Mouse (Mus musculus): ENCODE results near the gene Ryk. TPM values are rescaled to one million over a fixed set of nuclear protein-coding genes. Genes with fewer than 3 reads are reported as not detected.

Gene Ryk
- polyA plus RNA-seq, 1 experiment from 2014 or later, result 26.3 TPM

- WGBS, result 90% methylated on average over 7 of the region's 7 CpGs
- H3K9me3 ChIP-seq, result no peaks in the 10 kb centered on the region
- H3K4me1 ChIP-seq (replicated peaks), result peaks cover 34% of the 10 kb centered on the region
- no peak overlapping the region for H3K9ac ChIP-seq (replicated peaks)
- peaks cover 60% of the 10 kb centered on the region for H3K36me3 ChIP-seq
- H3K4me3 ChIP-seq (replicated peaks), result no peak overlapping the region
- H3K27me3 ChIP-seq, result no peaks in the 10 kb centered on the region
- H3K4me2 ChIP-seq, result no peak overlapping the region
- no peak overlapping the region for H3K27ac ChIP-seq
- no peak for ATAC-seq (ENCODE audit: insufficient number of reproducible peaks, insufficient read depth, low FRiP score, low TSS enrichment, low read depth)
Measured at GRCm38 (mm10) chr9:102868451-102868850, 33.7 kb downstream of the Ryk start.

DNA sequence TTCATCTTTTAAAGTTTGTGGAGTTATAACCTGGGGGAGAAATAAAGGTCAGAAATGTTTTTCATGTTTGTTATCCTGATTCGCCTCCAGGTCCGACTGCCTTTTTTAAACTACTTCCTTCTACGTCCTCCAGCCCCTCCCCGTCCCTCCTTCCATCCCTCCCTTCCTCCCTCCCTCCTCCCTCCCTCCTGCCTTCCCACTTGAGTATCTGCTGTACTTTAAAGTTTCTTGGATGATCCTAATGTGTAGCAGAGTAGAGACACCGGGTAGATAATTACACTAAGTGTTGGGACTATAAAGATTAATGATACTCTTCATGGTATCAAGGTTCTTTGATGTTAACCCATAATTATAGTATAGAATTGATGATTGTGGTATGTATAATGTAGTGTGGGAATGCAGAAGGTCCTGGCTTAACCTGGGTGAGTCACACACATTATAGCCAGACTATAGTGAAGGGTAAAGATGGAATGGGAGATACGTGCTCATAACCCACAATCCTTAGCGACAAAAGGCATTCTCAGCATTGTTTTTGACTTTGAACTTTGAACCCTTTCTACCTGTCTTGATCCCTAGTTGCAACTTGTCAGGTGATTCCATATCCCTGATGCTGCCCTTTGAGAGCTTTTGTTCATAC lies 41.5 kb downstream of the Ryk start:
- H3K4me3 ChIP-seq (replicated peaks), result no peak overlapping the region
- H3K27ac ChIP-seq, result no peak overlapping the region
- no peaks in the 10 kb centered on the region for H3K4me1 ChIP-seq (replicated peaks)
- H3K9ac ChIP-seq (replicated peaks), result no peak overlapping the region
- no peaks in the 10 kb centered on the region for H3K9me3 ChIP-seq
- H3K27me3 ChIP-seq, result no peaks in the 10 kb centered on the region
- 82% methylated on average over 7 of the region's 7 CpGs for WGBS
- peaks cover 86% of the 10 kb centered on the region for H3K36me3 ChIP-seq
- no peak for ATAC-seq (ENCODE audit: insufficient number of reproducible peaks, insufficient read depth, low FRiP score, low TSS enrichment, low read depth)
- H3K4me2 ChIP-seq, result no peak overlapping the region

- WGBS, result 82% methylated on average over 9 of the region's 9 CpGs
- no peak for ATAC-seq (ENCODE audit: insufficient number of reproducible peaks, insufficient read depth, low FRiP score, low TSS enrichment, low read depth)
- Histone ChIP-seq H3K27ac (no peak overlapping the region), H3K27me3 (no peaks in the 10 kb centered on the region), H3K9ac (replicated peaks) (no peak overlapping the region), H3K36me3 (peaks cover 78% of the 10 kb centered on the region), H3K4me3 (replicated peaks) (no peak overlapping the region), H3K4me1 (replicated peaks) (no peaks in the 10 kb centered on the region), H3K9me3 (no peaks in the 10 kb centered on the region), H3K4me2 (no peak overlapping the region)
Measured at GRCm38 (mm10) chr9:102877916-102878315, 43.2 kb downstream of the Ryk start.

- no peaks in the 10 kb centered on the region for H3K4me1 ChIP-seq (replicated peaks)
- ATAC-seq (ENCODE audit: insufficient number of reproducible peaks, insufficient read depth, low FRiP score, low TSS enrichment, low read depth), result no peak
- H3K36me3 ChIP-seq, result peaks cover 85% of the 10 kb centered on the region
- H3K4me3 ChIP-seq (replicated peaks), result no peak overlapping the region
- no peaks in the 10 kb centered on the region for H3K27me3 ChIP-seq
- no peak overlapping the region for H3K27ac ChIP-seq
- no peaks in the 10 kb centered on the region for H3K9me3 ChIP-seq
- 68% methylated on average over 8 of the region's 8 CpGs for WGBS
- no peak overlapping the region for H3K4me2 ChIP-seq
- no peak overlapping the region for H3K9ac ChIP-seq (replicated peaks)
Measured at GRCm38 (mm10) chr9:102879545-102879944, 44.8 kb downstream of the Ryk start.

- 83% methylated on average over 9 of the region's 9 CpGs for WGBS
- no peak overlapping the region for H3K4me3 ChIP-seq (replicated peaks)
- ATAC-seq (ENCODE audit: insufficient number of reproducible peaks, insufficient read depth, low FRiP score, low TSS enrichment, low read depth), result no peak
- no peaks in the 10 kb centered on the region for H3K27me3 ChIP-seq
- peaks cover 72% of the 10 kb centered on the region for H3K36me3 ChIP-seq
- no peak overlapping the region for H3K4me2 ChIP-seq
- no peaks in the 10 kb centered on the region for H3K4me1 ChIP-seq (replicated peaks)
- no peak overlapping the region for H3K9ac ChIP-seq (replicated peaks)
- H3K27ac ChIP-seq, result no peak overlapping the region
- no peaks in the 10 kb centered on the region for H3K9me3 ChIP-seq
Measured at GRCm38 (mm10) chr9:102884703-102885102, 50.0 kb downstream of the Ryk start.

DNA sequence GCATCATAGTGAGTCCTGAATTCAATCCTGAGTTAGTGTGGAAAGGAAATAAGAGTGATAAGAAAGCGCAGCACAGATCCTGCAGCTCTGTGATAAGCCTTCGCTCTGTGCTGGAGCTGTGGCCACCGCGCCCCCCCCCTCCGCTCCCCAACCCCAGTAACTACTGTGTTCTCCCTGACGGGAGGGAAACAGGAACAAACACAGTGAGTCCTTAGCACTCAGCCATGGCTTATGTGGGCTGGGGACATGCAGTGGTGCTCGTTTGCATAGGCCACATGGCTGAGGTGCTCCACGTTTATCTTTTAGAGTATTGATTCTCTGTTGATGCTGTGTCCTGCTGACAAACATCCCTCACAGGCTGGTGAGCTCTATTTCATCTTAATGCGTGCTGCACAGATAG lies 55.4 kb downstream of the Ryk start:
- no peaks in the 10 kb centered on the region for H3K9me3 ChIP-seq
- H3K9ac ChIP-seq (replicated peaks), result no peak overlapping the region
- peaks cover 63% of the 10 kb centered on the region for H3K36me3 ChIP-seq
- H3K4me1 ChIP-seq (replicated peaks), result no peaks in the 10 kb centered on the region
- no peaks in the 10 kb centered on the region for H3K27me3 ChIP-seq
- H3K27ac ChIP-seq, result no peak overlapping the region
- no peak for ATAC-seq (ENCODE audit: insufficient number of reproducible peaks, insufficient read depth, low FRiP score, low TSS enrichment, low read depth)
- no peak overlapping the region for H3K4me3 ChIP-seq (replicated peaks)
- 77% methylated on average over 9 of the region's 9 CpGs for WGBS
- H3K4me2 ChIP-seq, result no peak overlapping the region

DNA sequence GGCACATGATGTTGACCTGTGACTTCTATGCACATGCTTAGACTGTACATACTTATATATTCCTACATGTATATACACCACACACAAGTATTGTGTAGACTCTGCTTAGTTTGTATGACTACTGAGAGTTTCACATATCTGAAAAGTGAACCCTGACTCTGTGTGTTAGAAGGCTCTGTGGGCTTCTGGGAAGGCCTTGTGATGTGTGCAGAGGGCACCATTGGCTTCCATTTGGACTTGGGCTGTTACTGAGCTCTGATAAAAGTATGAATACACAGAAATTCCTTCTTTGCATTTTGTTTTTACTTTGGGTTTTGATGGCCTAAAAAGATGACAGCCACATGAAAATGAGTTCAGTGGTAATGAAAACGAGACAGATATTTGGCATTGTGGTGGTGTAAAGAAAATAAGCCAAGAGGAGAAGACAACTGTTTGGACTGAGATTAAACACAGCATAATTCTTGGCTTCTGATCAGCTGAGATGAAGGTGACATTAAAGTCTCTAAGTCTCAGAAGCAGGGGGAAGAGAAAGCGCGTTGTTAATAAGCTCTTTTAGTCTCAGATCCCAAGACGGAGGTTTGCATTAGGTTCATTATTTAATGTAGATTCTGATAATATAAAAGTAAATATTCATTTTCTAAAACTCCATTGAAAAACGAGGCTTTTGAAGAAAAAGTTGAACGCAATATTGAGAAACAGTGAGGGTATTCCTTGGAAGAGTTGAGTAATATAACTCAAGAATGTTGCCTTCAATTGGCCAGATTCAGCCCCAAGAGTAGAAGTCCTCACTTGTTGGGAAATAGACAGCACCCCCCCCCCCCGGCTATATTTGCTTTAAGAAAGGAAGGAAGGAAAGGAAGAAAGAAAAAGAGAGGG lies 58.0 kb downstream of the Ryk start:
- no peak for ATAC-seq (ENCODE audit: insufficient number of reproducible peaks, insufficient read depth, low FRiP score, low TSS enrichment, low read depth)
- H3K27ac ChIP-seq, result no peak overlapping the region
- H3K9me3 ChIP-seq, result no peaks in the 10 kb centered on the region
- H3K27me3 ChIP-seq, result no peaks in the 10 kb centered on the region
- no peak overlapping the region for H3K4me3 ChIP-seq (replicated peaks)
- H3K4me1 ChIP-seq (replicated peaks), result no peaks in the 10 kb centered on the region
- peaks cover 59% of the 10 kb centered on the region for H3K36me3 ChIP-seq
- no peak overlapping the region for H3K9ac ChIP-seq (replicated peaks)
- WGBS, result 89% methylated on average over 7 of the region's 7 CpGs
- H3K4me2 ChIP-seq, result no peak overlapping the region

DNA sequence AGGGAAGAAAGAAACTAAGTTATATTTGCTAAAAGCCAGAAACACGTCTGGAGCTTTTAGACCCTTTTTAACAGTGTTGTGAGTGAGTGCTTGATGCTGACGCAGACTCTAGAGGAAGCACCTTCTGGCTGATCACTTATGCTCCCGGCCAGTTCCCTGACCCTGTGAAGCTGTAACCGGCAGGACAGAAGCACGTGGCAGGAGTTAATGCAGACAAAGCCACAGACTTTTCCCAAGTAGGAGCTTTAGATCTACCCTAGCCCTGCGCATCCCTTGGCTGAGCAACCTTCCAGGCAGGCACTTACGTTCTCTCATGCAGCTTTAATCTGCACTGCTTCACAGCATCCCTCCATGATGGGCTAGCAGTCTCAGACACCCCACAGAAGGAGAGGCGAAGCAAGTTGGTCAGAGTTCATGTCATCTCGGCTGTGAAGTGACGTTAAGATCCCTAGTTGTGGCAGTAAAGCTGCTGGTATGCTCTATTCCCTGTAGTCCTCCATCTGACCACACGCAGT lies 58.7 kb downstream of the Ryk start:
- Histone ChIP-seq H3K27me3 (no peaks in the 10 kb centered on the region), H3K9me3 (no peaks in the 10 kb centered on the region), H3K27ac (no peak overlapping the region), H3K4me2 (no peak overlapping the region), H3K9ac (replicated peaks) (no peak overlapping the region), H3K4me1 (replicated peaks) (no peaks in the 10 kb centered on the region), H3K36me3 (peaks cover 61% of the 10 kb centered on the region), H3K4me3 (replicated peaks) (no peak overlapping the region)
- 89% methylated on average over 11 of the region's 11 CpGs for WGBS
- no peak for ATAC-seq (ENCODE audit: insufficient number of reproducible peaks, insufficient read depth, low FRiP score, low TSS enrichment, low read depth)

- H3K4me3 ChIP-seq (replicated peaks), result no peak overlapping the region
- H3K9me3 ChIP-seq, result no peaks in the 10 kb centered on the region
- peaks cover 70% of the 10 kb centered on the region for H3K36me3 ChIP-seq
- H3K4me1 ChIP-seq (replicated peaks), result no peaks in the 10 kb centered on the region
- no peak overlapping the region for H3K4me2 ChIP-seq
- no peak overlapping the region for H3K27ac ChIP-seq
- H3K9ac ChIP-seq (replicated peaks), result no peak overlapping the region
- no peak for ATAC-seq (ENCODE audit: insufficient number of reproducible peaks, insufficient read depth, low FRiP score, low TSS enrichment, low read depth)
- no peaks in the 10 kb centered on the region for H3K27me3 ChIP-seq
- WGBS, result 89% methylated on average over 6 of the region's 6 CpGs
Measured at GRCm38 (mm10) chr9:102899916-102900315, 65.2 kb downstream of the Ryk start.

DNA sequence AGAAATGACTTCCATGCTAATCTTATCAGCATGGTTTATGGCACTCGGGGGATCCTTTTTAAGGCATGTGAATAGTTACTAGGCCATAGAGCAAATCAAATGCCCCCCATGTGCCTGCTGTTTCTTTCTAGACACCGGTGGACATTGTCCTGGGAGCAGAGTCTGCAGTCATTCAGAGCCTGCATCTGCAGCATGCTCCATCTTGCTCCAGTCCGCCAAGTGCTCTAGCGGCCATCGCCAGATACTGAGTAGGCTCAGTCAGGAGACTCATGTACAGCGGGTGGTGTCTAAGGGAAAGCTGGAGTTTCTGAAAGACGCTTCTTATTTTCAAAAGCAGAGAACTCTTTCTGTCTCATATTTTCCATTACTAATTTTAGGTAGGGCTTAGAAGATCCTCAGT lies 67.6 kb downstream of the Ryk start:
- H3K4me3 ChIP-seq (replicated peaks), result no peak overlapping the region
- peaks cover 81% of the 10 kb centered on the region for H3K36me3 ChIP-seq
- WGBS, result 96% methylated on average over 7 of the region's 7 CpGs
- no peaks in the 10 kb centered on the region for H3K4me1 ChIP-seq (replicated peaks)
- no peaks in the 10 kb centered on the region for H3K27me3 ChIP-seq
- no peak overlapping the region for H3K9ac ChIP-seq (replicated peaks)
- no peaks in the 10 kb centered on the region for H3K9me3 ChIP-seq
- H3K27ac ChIP-seq, result no peak overlapping the region
- no peak for ATAC-seq (ENCODE audit: insufficient number of reproducible peaks, insufficient read depth, low FRiP score, low TSS enrichment, low read depth)
- H3K4me2 ChIP-seq, result no peak overlapping the region

DNA sequence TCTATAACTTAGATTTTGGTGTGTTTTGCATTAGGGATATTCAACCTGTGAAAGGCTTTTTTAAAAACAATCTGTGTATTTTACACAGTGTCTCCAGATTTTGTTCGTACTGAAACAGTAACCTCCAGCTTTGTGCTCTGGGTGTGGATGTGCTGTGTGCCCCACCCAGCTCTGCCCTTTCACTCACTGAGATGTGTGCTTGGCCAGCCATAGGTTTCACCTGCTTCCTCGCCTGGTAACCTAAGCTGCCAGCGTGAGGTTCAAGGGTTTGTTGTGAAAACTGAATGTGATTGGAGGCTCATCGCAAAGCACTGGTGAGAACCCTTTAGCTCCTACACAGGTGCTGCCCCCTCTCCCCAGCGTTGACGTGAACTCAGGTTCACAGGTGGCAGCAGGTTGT lies 70.2 kb downstream of the Ryk start:
- no peak for ATAC-seq (ENCODE audit: insufficient number of reproducible peaks, insufficient read depth, low FRiP score, low TSS enrichment, low read depth)
- 80% methylated on average over 6 of the region's 6 CpGs for WGBS
- Histone ChIP-seq H3K36me3 (peaks cover 80% of the 10 kb centered on the region), H3K4me1 (replicated peaks) (no peaks in the 10 kb centered on the region), H3K9ac (replicated peaks) (no peak overlapping the region), H3K9me3 (no peaks in the 10 kb centered on the region), H3K27me3 (no peaks in the 10 kb centered on the region), H3K27ac (no peak overlapping the region), H3K4me2 (no peak overlapping the region), H3K4me3 (replicated peaks) (no peak overlapping the region)
